In genomic region chrX:157732346-157732745, GRCm38 (mm10) we compare ENCODE assay signal across 11 mouse cellular contexts. TPM values are rescaled to one million over a fixed set of nuclear protein-coding genes. Genes with fewer than 3 reads are reported as not detected.
DNase-seq lines count a peak whose midpoint lies in the region; ATAC-seq and TF ChIP-seq lines count a peak whose summit lies in the region.
"Had no signal": no experiment of that assay in that cellular context is flagged by ENCODE, and none has a peak within 500 bp of the region (broad histone marks: within the 10 kb centered on the region; RNA-seq: fewer than 3 reads in every experiment).

No protein-coding gene starts in this region.

- H3K4me1 ChIP-seq in hindbrain, embryonic 15.5 days (replicated peaks): no peaks in the 10 kb centered on the region
- H3K4me1 ChIP-seq in hindbrain, postnatal 0 days (ENCODE audit: insufficient read depth, low read length): no peaks in the 10 kb centered on the region
- H3K4me1 ChIP-seq in midbrain, embryonic 13.5 days (replicated peaks): peaks cover 8% of the 10 kb centered on the region; the same call in 1 of the 2 replicates
- H3K4me1 ChIP-seq in midbrain, embryonic 15.5 days: no peaks in the 10 kb centered on the region
- 0 out of 2 replicates have a peak, but pooled peaks cover 4% of the 10 kb centered on the region for H3K4me1 ChIP-seq in limb, embryonic 10.5 days
- H3K4me1 ChIP-seq in neural tube, embryonic 14.5 days (ENCODE audit: control insufficient read depth, insufficient read depth, low read length): no peaks in the 10 kb centered on the region

- H3K9ac ChIP-seq in hindbrain, embryonic 15.5 days: no peak overlapping the region
- H3K9ac ChIP-seq in hindbrain, postnatal 0 days (replicated peaks; ENCODE audit: low read length): no peak overlapping the region
- H3K9ac ChIP-seq in midbrain, embryonic 13.5 days (replicated peaks): no peak overlapping the region
- no peak overlapping the region for H3K9ac ChIP-seq in midbrain, embryonic 15.5 days
- no peak overlapping the region for H3K9ac ChIP-seq in neural tube, embryonic 14.5 days (replicated peaks; ENCODE audit: low read depth, low read length)
- H3K9ac ChIP-seq: heart, embryonic 15.5 days had no signal

- TF ChIP-seq CTCF in hindbrain, postnatal 0 days (IDR thresholded peaks at IDR 0.05; ENCODE audit: low read depth): no peak

- peak overlapping the region; percentile 24; the same call in 1 of the 2 replicates for H3K4me2 ChIP-seq in hindbrain, embryonic 15.5 days
- H3K4me2 ChIP-seq in hindbrain, postnatal 0 days (ENCODE audit: low read depth, low read length): no peak overlapping the region
- peak overlapping the region; percentile 11; the same call in 1 of the 2 replicates for H3K4me2 ChIP-seq in midbrain, embryonic 13.5 days (replicated peaks)
- no peak overlapping the region for H3K4me2 ChIP-seq in midbrain, embryonic 15.5 days
- H3K4me2 ChIP-seq in neural tube, embryonic 14.5 days (ENCODE audit: low read depth, low read length): no peak overlapping the region
- H3K4me2 ChIP-seq: heart, embryonic 15.5 days had no signal

- H3K27me3 ChIP-seq in hindbrain, embryonic 15.5 days: no peaks in the 10 kb centered on the region
- H3K27me3 ChIP-seq in hindbrain, postnatal 0 days (ENCODE audit: insufficient read depth, low read length): no peaks in the 10 kb centered on the region
- H3K27me3 ChIP-seq in midbrain, embryonic 13.5 days: peaks cover 12% of the 10 kb centered on the region; the same call in 1 of the 2 replicates
- no peaks in the 10 kb centered on the region; the same call in 1 of the 2 replicates for H3K27me3 ChIP-seq in midbrain, embryonic 15.5 days (replicated peaks)
- H3K27me3 ChIP-seq in limb, embryonic 10.5 days (ENCODE audit: low read depth, poor library complexity, severe bottlenecking): peaks cover 87% of the 10 kb centered on the region
- H3K27me3 ChIP-seq in neural tube, embryonic 14.5 days (ENCODE audit: control insufficient read depth, insufficient read depth, low read length): no peaks in the 10 kb centered on the region
- H3K27me3 ChIP-seq: heart, embryonic 15.5 days had no signal

- ATAC-seq in hindbrain, embryonic 15.5 days (ENCODE audit: low FRiP score, low read depth): no peak
- no peak for ATAC-seq in hindbrain, postnatal 0 days
- peak; percentile 48; the same call in 1 of the 2 replicates for ATAC-seq in midbrain, embryonic 13.5 days
- no peak for ATAC-seq in midbrain, embryonic 15.5 days (replicated peaks)
- ATAC-seq in neural tube, embryonic 14.5 days (ENCODE audit: low read depth): peak; percentile 28; the same call in 1 of the 2 replicates
- ATAC-seq in frontal cortex, adult (ENCODE audit: low TSS enrichment): no peak
- ATAC-seq: CD4-positive, CD25-positive, alpha-beta regulatory T cell, adult 4 months had no signal

- WGBS in hindbrain, embryonic 15.5 days: 46% methylated on average over 3 of the region's 3 CpGs
- 61% methylated on average over 3 of the region's 3 CpGs for WGBS in hindbrain, postnatal 0 days
- WGBS in midbrain, embryonic 13.5 days: 43% methylated on average over 3 of the region's 3 CpGs
- 59% methylated on average over 3 of the region's 3 CpGs for WGBS in midbrain, embryonic 15.5 days
- WGBS in limb, embryonic 10.5 days: 41% methylated on average over 3 of the region's 3 CpGs
- 41% methylated on average over 3 of the region's 3 CpGs for WGBS in neural tube, embryonic 14.5 days

- H3K4me3 ChIP-seq in hindbrain, embryonic 15.5 days: no peak overlapping the region
- no peak overlapping the region; the same call in 1 of the 2 replicates for H3K4me3 ChIP-seq in hindbrain, postnatal 0 days (ENCODE audit: low read length)
- H3K4me3 ChIP-seq in midbrain, embryonic 13.5 days (replicated peaks): no peak overlapping the region
- no peak overlapping the region for H3K4me3 ChIP-seq in midbrain, embryonic 15.5 days
- 0 out of 2 replicates have a peak overlapping the region, but pooled peaks have one; percentile 1 for H3K4me3 ChIP-seq in limb, embryonic 10.5 days
- no peak overlapping the region for H3K4me3 ChIP-seq in neural tube, embryonic 14.5 days (ENCODE audit: low read depth, low read length)
- H3K4me3 ChIP-seq: heart, embryonic 15.5 days had no signal

- no peak overlapping the region for H3K27ac ChIP-seq in hindbrain, embryonic 15.5 days (replicated peaks)
- no peak overlapping the region for H3K27ac ChIP-seq in hindbrain, postnatal 0 days
- no peak overlapping the region for H3K27ac ChIP-seq in midbrain, embryonic 13.5 days
- no peak overlapping the region for H3K27ac ChIP-seq in midbrain, embryonic 15.5 days
- H3K27ac ChIP-seq in limb, embryonic 10.5 days: no peak overlapping the region
- H3K27ac ChIP-seq in neural tube, embryonic 14.5 days (ENCODE audit: low read depth, low read length): no peak overlapping the region
- H3K27ac ChIP-seq: heart, embryonic 15.5 days had no signal

- H3K9me3 ChIP-seq in hindbrain, embryonic 15.5 days: no peaks in the 10 kb centered on the region
- H3K9me3 ChIP-seq in hindbrain, postnatal 0 days (ENCODE audit: low read length): no peaks in the 10 kb centered on the region
- no peaks in the 10 kb centered on the region for H3K9me3 ChIP-seq in midbrain, embryonic 13.5 days
- no peaks in the 10 kb centered on the region for H3K9me3 ChIP-seq in midbrain, embryonic 15.5 days
- H3K9me3 ChIP-seq in limb, embryonic 10.5 days (replicated peaks): no peaks in the 10 kb centered on the region
- no peaks in the 10 kb centered on the region for H3K9me3 ChIP-seq in neural tube, embryonic 14.5 days (ENCODE audit: control insufficient read depth, low read length)
- H3K9me3 ChIP-seq: heart, embryonic 15.5 days had no signal

- no peaks in the 10 kb centered on the region for H3K36me3 ChIP-seq in hindbrain, embryonic 15.5 days
- no peaks in the 10 kb centered on the region for H3K36me3 ChIP-seq in hindbrain, postnatal 0 days (ENCODE audit: insufficient read depth, low read length)
- H3K36me3 ChIP-seq in midbrain, embryonic 13.5 days: no peaks in the 10 kb centered on the region
- H3K36me3 ChIP-seq in midbrain, embryonic 15.5 days (replicated peaks): no peaks in the 10 kb centered on the region
- H3K36me3 ChIP-seq in limb, embryonic 10.5 days: no peaks in the 10 kb centered on the region
- no peaks in the 10 kb centered on the region for H3K36me3 ChIP-seq in neural tube, embryonic 14.5 days (ENCODE audit: control insufficient read depth, insufficient read depth, low read length)
- H3K36me3 ChIP-seq: heart, embryonic 15.5 days had no signal

- DNase-seq in hindbrain, postnatal 0 days (ENCODE audit: low spot score): no peak
- no peak for DNase-seq in limb, embryonic 10.5 days (ENCODE audit: low spot score)

RNA-seq across cellular contexts. Expression of gene Smpx, which starts 33.6 kb away (rescaled TPM):
- 0.14 and 0.43 TPM in 2 replicates for polyA plus RNA-seq in hindbrain, embryonic 15.5 days (2015; fragmentation: Nextera tagmentation; extraction: Ambion mirVana)
- total RNA-seq in hindbrain, postnatal 0 days (2014; rRNA removed): 1.0 TPM in 1 of 2 replicates, not detected in the other
- polyA plus RNA-seq in hindbrain, postnatal 0 days (2015; fragmentation: Nextera tagmentation; extraction: Ambion mirVana): 0.63 and 0.89 TPM in 2 replicates
- not detected in 2 replicates for polyA plus RNA-seq in midbrain, embryonic 13.5 days (2015; fragmentation: Nextera tagmentation; extraction: Ambion mirVana)
- 0.72 TPM in 1 of 2 replicates, not detected in the other for polyA plus RNA-seq in midbrain, embryonic 15.5 days (2015; fragmentation: Nextera tagmentation; extraction: Ambion mirVana)
- 0.26 and 0.48 TPM in 2 replicates for polyA plus RNA-seq in limb, embryonic 10.5 days (2016; fragmentation: Nextera tagmentation; extraction: Ambion mirVana)
- polyA plus RNA-seq in neural tube, embryonic 14.5 days (2014; fragmentation: Nextera tagmentation; extraction: Ambion mirVana): 0.75 TPM in 1 of 2 replicates, not detected in the other
- total RNA-seq: layer of hippocampus, postnatal 36 days had no signal
- polyA plus RNA-seq: CD4-positive, CD25-positive, alpha-beta regulatory T cell, adult 4 months; liver, adult 2 months had no signal

Comparison
In these comparisons a context has a peak if more than half of its experiments do, and no peak if none do; other contexts are left out.
1. ATAC-seq: peak in midbrain, embryonic 13.5 days (single experiment) and neural tube, embryonic 14.5 days (single experiment); none in hindbrain, embryonic 15.5 days (single experiment), hindbrain, postnatal 0 days (single experiment), midbrain, embryonic 15.5 days (single experiment) and frontal cortex, adult (single experiment).
2. H3K4me2 ChIP-seq: peak in hindbrain, embryonic 15.5 days (single experiment) and midbrain, embryonic 13.5 days (single experiment); none in hindbrain, postnatal 0 days (single experiment), midbrain, embryonic 15.5 days (single experiment) and neural tube, embryonic 14.5 days (single experiment).